Mouse (Mus musculus) kidney, adult 11 months (tissue): ENCODE measurements around the gene Fgfr4.

Source experiments
- DNase-seq: peaks from one replicate; pipeline ENCODE4 v3.0.0; 2022

Gene Fgfr4

DNA sequence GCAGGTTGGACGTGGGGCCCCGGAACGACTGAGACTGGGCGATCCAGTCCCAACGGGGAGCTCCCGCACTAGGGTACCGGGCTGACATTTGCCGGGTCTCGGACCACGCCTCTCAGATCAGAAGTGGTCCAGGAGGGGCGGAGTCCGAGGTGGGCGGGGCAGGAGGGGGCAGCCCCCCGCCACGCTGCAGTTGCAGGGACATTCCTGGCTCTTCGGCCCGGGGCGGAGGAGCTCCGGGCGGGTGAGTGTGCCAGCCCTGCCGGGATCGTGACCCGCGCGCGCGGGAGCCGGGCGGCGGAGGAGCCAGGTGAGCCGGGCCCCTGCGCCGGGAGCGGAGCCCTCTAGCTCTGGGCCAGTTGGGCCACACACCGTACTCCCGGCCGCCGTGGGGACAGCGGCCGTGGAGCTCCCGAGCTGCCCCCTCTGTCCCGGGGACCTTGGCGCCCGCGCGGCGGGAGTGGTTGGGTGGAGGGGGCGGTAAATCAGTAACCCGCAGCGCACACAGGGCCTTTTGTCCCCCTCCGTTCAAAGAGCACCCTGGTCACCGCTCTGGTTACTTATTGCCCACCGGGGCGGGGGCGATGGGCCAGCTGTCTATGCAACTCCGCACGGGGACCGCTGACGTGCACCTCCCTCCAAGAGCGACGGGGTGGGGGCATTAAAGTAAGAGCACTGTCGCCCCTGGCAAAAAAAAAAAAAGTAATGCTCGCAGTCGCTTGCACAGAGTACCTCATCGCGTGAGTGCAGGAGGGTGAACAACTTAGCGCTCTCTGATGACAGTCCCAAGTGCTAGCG, at the start of gene Fgfr4:
Fgfr4 (plus strand) TSS at position 20 of the 795 bp plus-strand sequence.
- peak; percentile 91 for DNase-seq

DNA sequence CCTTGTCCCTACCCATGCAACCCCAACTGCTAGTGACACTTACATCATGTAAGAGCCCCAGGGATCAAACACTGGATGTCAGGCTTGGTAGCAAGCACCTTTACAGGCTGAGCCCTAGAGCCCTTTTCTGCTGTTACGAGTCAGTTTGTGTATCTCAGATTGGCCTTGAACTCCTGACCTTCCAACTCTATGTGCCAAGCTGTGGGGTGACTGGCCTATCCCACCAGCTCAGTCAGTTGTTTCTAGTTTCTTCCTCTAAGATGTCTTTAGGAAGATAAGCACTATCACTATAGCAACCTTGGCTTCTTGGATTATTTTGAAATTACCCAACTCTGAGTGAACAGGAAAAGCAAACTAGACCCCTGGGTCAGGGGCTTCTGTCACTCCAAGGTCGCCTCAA, 49.1 kb upstream of the Fgfr4 start:
- no peak for DNase-seq

DNA sequence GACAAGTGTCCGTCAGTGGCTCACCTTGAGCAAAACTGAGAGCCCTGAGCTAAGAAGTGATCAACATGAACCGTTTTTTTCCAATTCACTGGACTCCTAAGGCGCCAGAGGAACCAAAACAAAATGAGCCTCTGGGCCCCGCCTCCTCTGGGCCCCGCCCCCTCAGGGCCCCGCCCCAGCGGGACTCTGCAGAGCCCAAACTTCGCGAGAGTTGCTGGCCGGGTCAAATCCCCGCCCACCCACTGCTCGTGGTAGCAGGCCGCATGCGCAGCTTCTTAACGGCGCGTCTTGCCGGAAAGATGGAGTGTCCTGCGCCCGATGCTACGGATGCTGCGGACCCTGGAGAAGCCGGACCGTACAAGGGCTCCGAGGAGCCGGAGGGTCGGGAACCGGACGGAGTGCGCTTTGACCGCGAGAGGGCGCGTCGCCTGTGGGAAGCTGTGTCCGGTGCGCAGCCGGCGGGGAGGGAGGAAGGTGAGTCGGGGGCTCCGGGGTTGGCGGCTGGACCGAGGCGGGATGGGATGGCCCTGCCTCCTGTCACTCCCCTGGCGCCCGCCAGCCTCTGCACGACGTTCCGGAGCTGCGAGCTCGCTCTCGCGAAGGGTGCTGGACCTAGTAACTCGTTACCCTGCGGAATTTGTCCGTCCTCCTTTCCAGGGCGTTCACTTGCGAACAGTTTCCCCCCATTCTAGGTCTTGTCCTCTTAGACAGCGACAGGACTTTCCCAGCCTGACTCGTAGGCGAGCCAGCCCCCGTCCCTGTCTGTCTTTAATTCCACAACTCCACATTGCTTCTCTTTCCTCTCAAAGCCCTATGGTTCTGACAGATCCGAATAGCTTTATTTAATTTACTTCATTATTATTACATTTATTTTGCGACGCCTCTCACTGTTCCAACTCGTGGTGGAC, 47.1 kb upstream of the Fgfr4 start, which contains the start of gene Zfp346:
Zfp346 (plus strand) TSS at position 267 of the 908 bp plus-strand sequence.
- peak; percentile 97 for DNase-seq

DNA sequence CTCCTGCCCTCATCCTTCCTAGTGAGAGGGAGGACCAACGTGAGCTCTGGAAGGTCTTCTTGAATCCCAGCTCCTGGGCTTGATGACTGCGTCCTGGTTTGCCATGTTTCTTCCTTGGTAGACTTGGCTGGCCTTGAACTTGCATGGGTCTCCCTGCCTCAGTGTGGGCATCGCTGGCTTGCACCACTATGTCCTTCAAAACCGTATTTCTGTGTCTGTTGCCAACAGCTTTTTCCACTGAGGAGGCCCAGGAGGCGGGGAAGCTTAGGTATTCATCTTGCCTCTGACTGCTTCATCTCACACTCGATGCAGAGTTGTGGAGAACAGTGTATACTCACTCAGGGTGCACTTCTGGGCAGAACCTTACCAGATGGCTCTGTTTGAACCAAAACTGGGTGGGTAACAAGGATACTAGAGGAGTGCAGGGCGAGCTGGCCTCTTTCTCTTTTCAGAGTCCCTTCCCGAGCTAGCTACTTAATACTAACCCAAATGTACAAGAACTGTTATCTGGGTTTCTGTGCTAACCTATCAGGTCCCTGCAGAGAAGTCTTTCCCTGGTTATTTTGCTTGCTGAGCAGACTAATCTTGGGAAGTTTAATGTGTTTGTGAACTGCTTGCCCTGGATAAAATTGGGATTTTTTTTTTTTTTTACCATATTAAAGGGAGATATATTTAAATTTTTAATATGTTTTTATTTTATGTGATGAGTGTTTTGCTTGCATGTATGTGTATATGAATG, 46.3 kb upstream of the Fgfr4 start:
- DNase-seq: peak; percentile 9

DNA sequence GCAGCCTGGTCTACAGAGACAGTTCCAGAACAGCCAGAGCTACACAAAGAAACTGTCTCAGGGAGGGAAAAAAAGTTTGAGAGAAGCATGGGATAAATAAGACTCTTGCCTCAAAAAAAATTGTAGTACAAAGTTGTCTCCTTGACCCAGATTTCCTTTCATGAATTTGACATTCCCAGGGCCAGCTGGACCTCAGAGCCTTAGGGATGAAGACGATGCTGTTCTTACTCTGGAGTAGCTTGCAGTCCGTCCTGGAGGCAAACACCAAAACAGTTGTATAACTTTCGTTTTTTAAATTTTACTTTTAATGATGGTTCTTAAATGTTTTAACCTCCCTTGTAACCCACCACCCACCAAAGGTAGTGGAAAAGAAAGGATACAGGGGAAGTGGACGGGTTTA, 45.3 kb upstream of the Fgfr4 start:
- DNase-seq: no peak

DNA sequence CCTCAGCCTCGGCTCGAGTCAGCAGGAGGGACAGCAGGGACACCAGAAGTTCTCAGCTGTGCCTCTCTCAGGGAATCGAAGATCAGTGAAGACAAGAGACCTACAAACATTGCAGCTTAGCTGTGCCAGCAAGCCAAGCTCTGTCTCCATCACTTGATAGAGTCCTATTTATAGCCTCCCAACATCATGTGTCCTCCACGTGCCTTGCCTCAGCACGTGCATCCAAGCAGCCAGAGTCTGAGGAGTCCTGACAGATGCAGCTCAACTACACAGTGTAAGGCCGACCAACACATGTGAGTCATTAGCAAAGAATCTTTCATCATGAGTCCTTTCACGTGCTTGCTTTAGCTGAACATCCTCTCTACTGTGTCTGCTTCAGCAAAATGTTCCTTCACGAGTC, 44.7 kb upstream of the Fgfr4 start:
- DNase-seq: peak; percentile 25

DNA sequence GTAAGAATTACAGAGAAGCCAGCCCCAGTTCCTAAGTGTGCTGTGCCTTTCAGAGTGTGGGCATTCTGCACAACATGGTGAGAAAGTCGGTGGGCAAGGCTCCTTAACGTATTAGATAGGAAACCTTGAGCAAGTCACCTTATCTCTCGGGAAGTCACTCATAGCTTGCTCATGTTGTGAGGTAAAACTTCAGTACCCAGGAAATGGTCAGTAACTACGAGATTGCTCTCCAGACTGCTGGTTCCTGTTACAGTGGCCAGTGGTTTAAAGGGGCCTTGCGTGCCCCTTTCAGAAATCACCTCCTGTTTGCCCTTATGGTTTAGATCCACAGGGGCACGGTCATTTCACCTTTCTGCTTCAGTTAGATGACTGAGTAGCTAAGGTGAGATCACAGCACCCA, 38.1 kb upstream of the Fgfr4 start:
- no peak for DNase-seq

DNA sequence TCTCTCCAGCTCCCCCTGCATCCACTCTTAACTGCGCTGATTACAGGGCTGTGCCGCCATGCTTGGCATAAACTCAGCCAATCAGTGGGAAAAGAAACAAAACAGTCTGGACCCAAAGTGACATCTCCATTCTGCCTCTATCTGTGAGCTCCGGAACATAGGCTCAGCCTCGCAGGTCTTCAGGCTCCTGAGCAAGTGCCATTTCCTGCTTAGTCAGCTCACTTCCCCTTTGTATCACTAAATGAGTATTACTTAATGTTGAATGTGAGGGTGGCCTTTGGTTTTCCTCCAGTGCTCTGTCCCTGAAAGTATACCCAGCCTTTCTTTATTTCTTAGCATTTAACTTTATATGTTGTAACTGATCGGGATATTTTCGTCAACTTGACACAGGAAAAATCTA, 27.5 kb upstream of the Fgfr4 start:
- DNase-seq: no peak

DNA sequence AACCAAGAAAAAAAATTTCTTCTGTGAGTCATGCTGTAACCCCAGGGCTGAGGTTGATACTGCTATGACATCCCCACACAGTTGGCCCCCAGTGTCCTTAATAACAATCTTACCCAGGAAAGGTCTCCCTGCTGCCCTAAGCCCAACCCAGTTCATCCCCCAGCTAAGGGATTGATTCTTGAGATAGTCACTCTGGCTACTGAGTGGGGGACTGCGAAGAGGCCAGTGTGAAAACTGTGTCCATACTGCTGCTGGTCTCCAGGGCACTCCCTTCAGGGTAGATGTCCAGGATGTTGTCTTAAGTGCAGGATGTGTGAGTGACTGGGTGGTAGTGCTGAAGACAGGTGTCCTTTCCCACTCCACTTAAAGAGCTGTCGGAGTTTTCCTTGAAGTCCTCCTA, 19.0 kb upstream of the Fgfr4 start, which contains the start of gene Gm17617:
Gm17617 (minus strand) TSS at position 101 of the 400 bp plus-strand sequence.
- no peak for DNase-seq

DNA sequence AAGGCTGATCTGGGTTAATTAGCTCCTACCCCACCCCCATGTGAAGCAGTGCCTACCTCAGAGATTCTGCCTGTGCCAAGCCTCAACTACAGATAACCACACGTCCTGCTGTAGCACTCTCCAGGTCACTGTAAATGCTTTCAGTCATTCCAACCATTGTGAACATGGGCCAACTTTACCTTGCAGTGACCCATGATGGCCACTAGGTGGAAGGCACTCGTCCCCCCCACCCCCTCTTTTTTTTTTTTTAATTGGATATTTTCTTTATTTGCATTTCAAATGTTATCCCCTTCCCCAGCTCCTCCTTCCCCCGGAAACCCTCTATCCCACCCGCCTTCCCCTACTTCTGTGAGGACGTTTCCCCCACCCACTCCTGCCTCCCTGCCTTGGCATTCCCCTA, 17.1 kb upstream of the Fgfr4 start:
- no peak for DNase-seq

DNA sequence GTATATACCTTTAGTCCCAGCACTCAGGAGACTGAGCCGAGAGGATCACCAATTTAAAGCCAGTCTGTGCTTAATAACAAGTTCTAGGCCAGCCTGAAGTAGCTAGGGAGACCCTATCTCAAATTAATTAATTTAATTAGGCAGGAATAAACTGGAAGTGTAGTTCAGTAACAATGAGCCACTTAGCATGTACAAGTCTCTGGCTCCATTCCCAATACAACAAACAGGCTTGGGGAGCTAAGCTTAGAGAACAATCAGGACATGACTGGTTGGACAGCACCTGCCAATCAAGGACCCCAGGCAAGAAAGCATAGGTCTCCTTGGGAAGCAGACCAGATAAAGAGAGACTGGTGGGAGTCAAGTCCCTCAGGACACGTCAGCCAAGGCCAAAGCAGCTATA, 12.2 kb upstream of the Fgfr4 start:
- no peak for DNase-seq

DNA sequence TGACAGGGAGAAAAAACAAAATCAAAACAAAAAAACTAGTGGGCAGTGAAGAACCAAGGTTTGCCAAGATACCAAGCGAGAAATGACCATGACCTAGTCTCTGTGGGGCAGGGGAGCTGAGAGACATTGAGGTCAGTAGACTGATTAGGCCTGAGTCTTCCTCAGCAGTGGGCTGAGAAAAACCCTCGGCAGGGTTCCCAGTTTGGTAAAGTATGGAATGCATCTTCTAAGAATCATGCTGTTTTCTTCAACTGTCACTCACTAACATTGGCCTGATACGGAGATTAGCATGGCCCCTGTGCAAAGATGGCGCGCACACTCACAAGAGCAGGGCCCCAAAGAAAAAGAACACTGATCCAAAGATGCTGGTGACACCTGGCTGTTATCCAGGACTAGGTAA, 1.5 kb downstream of the Fgfr4 start:
- DNase-seq: no peak

DNA sequence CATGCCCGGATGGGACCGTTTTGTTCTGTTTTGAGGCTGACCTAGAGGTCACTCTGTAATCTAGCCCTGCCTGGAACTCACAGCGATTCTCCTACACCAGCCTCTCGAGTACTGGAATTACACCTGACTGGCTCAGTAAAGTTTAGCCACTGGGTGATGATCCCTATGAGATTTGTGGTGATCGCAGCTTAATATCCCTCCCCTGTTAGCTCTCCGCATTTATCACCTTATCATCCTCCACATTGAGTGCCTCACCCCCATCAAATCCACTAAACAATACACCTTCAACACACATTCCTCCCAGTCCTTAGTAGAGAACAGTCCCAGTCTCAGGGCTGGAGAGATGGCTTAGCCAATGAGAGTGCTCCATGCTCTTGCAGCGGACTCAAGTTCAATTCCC, 9.9 kb downstream of the Fgfr4 start:
- no peak for DNase-seq

DNA sequence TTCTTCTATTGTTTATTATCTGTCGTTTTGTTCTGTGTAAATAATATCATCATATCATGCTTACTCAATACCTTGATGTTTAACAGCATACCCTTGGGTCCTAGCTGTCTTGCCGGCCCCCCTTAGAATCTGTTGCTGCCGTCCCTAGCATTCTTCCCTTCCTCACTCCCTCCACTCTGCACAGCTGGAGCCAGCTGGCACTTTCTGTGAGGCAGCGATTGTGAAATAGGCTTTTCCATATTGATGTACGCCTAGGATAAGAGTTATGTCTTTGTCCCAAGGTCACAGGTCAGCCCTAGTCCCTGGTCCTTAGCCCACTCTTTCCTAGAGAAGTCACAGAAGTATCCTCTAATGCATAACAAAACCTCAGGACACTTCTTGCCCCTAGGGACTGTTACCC, 11.1 kb downstream of the Fgfr4 start:
- no peak for DNase-seq

DNA sequence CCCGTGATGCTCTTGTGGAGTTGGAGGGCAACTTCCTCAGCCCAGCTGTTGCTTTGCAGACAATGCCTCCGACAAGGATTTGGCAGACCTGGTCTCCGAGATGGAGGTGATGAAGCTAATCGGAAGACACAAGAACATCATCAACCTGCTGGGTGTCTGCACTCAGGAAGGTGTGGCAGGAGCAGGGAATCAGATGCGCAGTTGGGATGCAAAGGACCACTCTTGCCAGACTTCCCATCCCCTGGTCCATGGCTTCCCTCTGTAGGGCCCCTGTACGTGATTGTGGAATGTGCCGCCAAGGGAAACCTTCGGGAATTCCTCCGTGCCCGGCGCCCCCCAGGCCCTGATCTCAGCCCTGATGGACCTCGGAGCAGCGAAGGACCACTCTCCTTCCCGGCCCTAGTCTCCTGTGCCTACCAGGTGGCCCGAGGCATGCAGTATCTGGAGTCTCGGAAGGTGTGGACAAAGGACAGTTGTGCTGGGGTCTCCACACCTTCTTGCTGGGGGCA, 13.4 kb downstream of the Fgfr4 start:
- no peak for DNase-seq

DNA sequence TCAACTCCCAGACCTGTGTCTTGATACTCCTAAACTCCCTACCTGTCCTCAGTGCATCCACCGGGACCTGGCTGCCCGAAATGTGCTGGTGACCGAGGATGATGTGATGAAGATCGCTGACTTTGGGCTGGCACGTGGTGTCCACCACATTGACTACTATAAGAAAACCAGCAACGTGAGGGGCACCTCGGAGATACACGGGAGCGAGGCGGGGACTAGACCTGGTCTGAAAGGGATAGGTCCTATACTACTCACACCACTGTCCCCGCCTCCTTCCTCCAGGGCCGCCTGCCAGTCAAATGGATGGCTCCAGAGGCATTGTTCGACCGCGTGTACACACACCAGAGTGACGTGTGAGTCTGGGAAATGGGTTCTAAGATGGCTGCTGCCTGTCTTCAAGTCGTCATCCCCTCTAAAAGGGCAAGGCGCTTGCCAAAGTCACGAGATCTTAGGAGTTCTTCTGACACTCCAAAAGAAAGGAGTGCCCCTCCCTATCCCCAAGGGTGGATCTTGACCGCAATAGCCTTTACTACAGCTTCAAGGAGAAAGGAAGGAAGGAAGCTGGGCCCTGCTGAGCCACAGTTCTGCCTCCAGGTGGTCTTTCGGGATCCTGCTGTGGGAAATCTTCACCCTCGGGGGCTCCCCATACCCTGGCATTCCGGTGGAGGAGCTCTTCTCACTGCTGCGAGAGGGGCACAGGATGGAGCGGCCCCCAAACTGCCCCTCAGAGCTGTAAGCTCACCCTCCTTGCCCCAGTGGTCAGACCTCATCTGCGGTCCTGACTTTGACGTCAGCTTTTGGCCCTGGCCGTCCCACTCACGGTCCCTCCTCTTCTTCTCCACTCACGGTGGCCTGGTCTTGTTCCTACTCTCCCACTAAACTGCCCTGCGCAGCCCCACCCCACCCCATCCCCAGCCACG, 14.6 kb downstream of the Fgfr4 start:
- DNase-seq: no peak

DNA sequence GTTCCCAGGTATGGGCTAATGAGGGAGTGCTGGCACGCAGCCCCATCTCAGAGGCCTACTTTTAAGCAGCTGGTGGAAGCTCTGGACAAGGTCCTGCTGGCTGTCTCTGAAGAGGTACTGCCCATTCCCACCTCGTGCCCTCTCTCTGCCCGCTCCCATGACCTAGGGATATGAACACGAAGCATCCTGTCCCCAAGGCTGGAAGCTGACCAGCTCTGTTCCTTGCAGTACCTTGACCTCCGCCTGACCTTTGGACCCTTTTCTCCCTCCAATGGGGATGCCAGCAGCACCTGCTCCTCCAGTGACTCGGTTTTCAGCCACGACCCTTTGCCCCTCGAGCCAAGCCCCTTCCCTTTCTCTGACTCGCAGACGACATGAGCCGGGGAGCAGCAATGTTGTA, 15.4 kb downstream of the Fgfr4 start:
- DNase-seq: peak; percentile 70

DNA sequence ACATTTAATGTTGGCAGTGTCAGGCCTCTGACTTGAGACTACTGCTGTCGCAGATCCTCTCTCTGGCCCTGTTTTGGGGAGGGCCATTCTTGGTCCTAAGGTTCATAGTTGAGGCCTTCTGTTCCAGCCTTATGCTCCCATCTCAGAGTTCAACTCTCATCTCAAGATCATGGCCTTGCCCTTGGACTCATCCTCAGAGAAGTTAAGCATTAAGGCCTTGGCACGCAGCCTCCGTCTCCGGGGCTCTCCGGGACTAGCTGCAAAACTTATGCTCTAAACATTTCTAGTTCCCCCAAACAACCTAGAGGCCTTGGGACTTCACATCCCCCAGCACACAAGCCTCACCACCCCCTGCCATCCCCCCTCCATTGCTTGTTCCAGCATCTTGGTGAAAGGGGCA, 15.8 kb downstream of the Fgfr4 start:
- peak; percentile 69 for DNase-seq

DNA sequence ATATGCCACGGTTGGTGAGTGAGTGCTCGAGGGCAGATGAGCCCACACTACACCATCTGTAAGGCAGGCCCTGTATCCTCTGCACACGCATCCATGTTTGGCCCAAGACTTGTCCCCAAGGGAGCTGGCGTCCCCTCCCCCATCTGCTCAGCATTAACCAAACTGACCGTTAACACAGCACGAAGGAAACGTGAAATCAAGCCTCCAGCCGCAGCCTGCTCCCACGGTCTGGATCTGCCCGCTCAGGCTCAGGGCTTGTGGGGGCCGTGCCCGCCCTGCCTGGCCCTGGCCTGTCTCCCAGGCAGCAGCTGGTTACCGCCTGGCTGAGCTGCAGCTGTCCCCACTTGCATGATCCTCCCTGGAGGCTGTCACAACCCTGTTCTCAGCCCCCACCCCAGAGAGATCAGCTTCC, 16.5 kb downstream of the Fgfr4 start:
- DNase-seq: peak; percentile 65

DNA sequence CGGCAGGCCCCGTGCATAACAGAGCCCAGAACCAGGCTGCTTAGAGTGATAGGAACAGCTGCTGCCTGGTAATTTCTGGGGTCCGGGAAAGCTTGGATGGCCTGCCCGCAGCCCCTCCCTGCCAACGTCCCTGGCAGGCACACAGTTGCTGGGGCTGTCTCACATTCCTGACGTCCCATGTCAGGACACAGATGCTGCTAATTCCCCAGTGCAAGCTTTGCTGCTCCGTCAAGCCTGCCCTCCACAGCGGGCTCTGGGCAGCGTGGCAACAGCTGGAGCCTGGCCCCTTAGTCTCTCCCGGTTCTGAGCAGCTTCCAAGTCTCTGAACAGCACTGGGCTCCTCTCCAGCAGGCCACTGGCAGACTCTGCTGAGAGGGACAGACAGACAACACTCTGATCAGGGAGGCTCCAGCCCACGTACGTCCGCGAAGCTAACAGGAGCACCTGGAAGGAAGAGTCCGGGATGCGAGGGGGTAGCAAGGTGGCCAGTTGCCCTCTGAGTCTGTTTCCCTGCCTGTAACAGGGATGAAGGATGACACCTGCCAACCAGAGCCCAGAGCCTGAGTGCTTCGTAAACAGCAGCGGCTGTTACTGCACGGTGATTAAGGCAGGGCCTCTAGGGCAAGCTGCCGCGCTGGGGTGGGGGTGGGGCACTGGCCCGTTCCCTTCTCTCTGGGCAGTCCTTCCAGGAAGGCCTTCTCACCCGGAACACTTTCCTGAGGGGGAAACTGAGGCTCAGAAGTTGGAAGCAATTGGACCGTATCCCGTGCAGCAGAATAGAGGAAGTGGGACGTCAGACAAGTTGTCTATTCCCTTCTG, 19.3 kb downstream of the Fgfr4 start:
- no peak for DNase-seq

DNA sequence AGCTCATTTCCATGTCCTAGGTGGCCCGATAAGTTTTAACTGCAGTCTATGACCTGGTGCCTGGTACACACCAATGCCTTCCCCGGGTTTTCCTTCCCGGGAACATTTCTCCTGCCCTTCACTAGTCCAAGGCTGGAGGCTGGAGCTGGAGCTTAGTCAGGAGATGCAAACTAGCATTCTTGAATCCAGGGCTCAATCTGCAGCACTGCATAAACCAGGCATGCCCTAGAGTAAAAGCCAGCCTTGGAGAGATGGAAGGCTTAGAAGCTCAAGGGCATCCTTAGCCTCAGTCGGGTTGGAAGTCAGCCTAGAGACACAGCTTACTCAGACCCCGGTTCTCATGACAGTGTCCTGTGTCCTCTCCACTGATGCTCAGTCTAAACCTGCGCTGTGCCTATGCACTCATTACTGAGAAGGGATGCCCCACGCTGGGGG, 19.9 kb downstream of the Fgfr4 start:
- no peak for DNase-seq
